Mouse (Mus musculus) layer of hippocampus, postnatal 10 days (tissue): ENCODE measurements at regions not wholly inside any gene's neighbourhood (a gene's known extent, or its start where the extent isn't known, plus 50 kb on each side); places are given as distances from the start of the nearest gene placed in this dataset.

Experiments
- DNase-seq, 2 experiments: peaks; one replicate each; pipeline ENCODE4 v3.0.0; 2021; ENCODE audit warnings: low spot score in 2 of 2

DNA sequence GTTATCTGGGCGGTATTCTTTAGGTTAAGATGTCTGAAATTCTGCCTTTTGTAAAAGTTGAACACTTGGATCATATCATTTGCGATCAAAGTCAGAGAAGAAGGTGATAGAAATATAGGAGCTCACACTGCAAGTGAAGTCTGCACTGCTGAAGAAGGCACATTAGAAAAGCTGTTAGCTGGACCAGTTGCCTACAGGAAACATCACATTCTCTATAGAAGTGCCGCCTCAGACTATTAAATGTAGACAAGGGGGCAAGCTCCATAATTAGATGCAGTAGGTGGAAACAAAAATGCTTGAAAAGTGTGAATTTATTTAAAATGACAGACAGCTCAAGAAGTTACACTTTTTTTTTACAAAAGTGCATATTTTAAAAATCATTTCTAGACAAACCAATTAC, 753.2 kb upstream of the Cdh10 start:
- DNase-seq: no peak

DNA sequence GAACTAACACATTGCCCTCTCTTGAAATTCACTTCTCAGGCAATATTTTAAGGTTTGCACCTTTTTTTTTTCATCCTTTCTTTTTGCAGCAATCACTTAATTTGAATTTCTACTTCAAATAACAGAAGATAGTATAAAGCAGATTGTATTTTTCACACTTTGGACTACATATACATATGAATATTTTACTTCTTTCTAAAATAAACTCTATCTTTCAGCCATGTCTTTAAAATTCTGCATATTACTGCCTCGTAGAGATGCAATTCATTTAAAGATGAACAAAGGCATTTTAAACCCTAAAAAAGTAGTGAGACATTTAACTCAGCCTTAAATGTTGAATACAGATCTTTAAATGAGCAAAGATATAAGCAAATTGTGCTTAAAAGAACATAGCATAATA, 739.1 kb upstream of the Cdh10 start:
- no peak for DNase-seq
